Mouse (Mus musculus) stomach, embryonic 14.5 days (tissue): ENCODE measurements around the gene Tbxas1. TPM values are rescaled to one million over a fixed set of nuclear protein-coding genes. Genes with fewer than 3 reads are reported as not detected.

Experiments used
- ATAC-seq: fragments of 200-750 bp; cut with Nextera tagmentation; 2 replicates; pipeline ENCODE4 v1.8.0; 2017; ENCODE audit warnings: low read depth, moderate TSS enrichment; ENCODE audit not compliant: insufficient number of reproducible peaks, insufficient read depth, low FRiP score
- H3K27ac ChIP-seq: fragments of 300-500 bp; sonication (generic); 2 replicates; pipeline ENCODE4 v1.5.1; 2014; ENCODE audit warnings: mild to moderate bottlenecking, low read length, moderate library complexity, mixed read lengths
- H3K27me3 ChIP-seq: fragments of 300-500 bp; sonication (generic); 2 replicates; pipeline ENCODE4 v1.6.1; 2014; ENCODE audit warnings: low read length, control low read depth, mixed read lengths; ENCODE audit not compliant: control insufficient read depth, insufficient read depth
- H3K36me3 ChIP-seq: fragments of 300-500 bp; sonication (generic); 2 replicates; pipeline ENCODE4 v1.6.1; 2014; ENCODE audit warnings: mild to moderate bottlenecking, control low read depth, low read length, moderate library complexity, mixed read lengths; ENCODE audit not compliant: control insufficient read depth, insufficient read depth
- H3K4me1 ChIP-seq: fragments of 300-500 bp; sonication (generic); 2 replicates; pipeline ENCODE4 v1.6.1; 2014; ENCODE audit warnings: low read length, control low read depth, mixed read lengths; ENCODE audit not compliant: control insufficient read depth, insufficient read depth
- H3K4me2 ChIP-seq: fragments of 300-500 bp; sonication (generic); replicated peaks from 2 replicates; pipeline ENCODE4 v1.6.1; 2014; ENCODE audit warnings: low read depth, low read length, control low read depth
- H3K4me3 ChIP-seq: fragments of 300-500 bp; sonication (generic); 2 replicates; pipeline ENCODE4 v1.5.1; 2014; ENCODE audit warnings: low read depth, low read length, control low read depth
- H3K9ac ChIP-seq: fragments of 300-500 bp; sonication (generic); replicated peaks from 2 replicates; pipeline ENCODE4 v1.6.1; 2014; ENCODE audit warnings: low read depth, mild to moderate bottlenecking, control low read depth, low read length, moderate library complexity, mixed read lengths
- H3K9me3 ChIP-seq: fragments of 300-500 bp; sonication (generic); 2 replicates; pipeline ENCODE4 v1.6.1; 2016; ENCODE audit warnings: low read depth, low read length, control low read depth; ENCODE audit not compliant: control insufficient read depth
- WGBS: fragments of 180-500 bp; shearing (Covaris S2); extraction: QIAGEN DNeasy Blood & Tissue Kit; methylation state at CpG from one replicate; pipeline ENCODE4 v1.1.7; 2014; 5-methylcytosine and 5-hydroxymethylcytosine counted together
- polyA plus RNA-seq: library from polyadenylated mRNA; unstranded; fragments of >200 nt; fragmentation: Nextera tagmentation; extraction: Ambion mirVana; gene quantifications from 2 replicates; pipeline ENCODE4 v1.2.1, GENCODE M21; 2014

The Tbxas1 gene
- polyA plus RNA-seq, 1 experiment from 2014 or later, result 3.3 TPM

GRCm38 (mm10) chr6:38950341-38950740 is 75.1 kb downstream of the Tbxas1 start:
- Histone ChIP-seq H3K4me2 (no peak overlapping the region), H3K9ac (no peak overlapping the region), H3K27ac (no peak overlapping the region; the same call in 1 of the 2 replicates), H3K36me3 (no peaks in the 10 kb centered on the region), H3K4me3 (no peak overlapping the region), H3K27me3 (no peaks in the 10 kb centered on the region), H3K4me1 (peaks cover 8% of the 10 kb centered on the region; the same call in 1 of the 2 replicates), H3K9me3 (no peaks in the 10 kb centered on the region)
- 20% methylated on average over 4 of the region's 4 CpGs for WGBS
- no peak for ATAC-seq

- no peak overlapping the region for H3K27ac ChIP-seq
- H3K9ac ChIP-seq, result no peak overlapping the region
- peaks cover 8% of the 10 kb centered on the region; the same call in 1 of the 2 replicates for H3K4me1 ChIP-seq
- ATAC-seq, result no peak
- H3K4me2 ChIP-seq, result no peak overlapping the region
- no peaks in the 10 kb centered on the region for H3K9me3 ChIP-seq
- H3K36me3 ChIP-seq, result no peaks in the 10 kb centered on the region
- H3K4me3 ChIP-seq, result no peak overlapping the region
- WGBS, result 41% methylated on average over 3 of the region's 3 CpGs
- H3K27me3 ChIP-seq, result no peaks in the 10 kb centered on the region
Measured at GRCm38 (mm10) chr6:38950838-38951237, 75.6 kb downstream of the Tbxas1 start.

GRCm38 (mm10) chr6:38956641-38957040 is 81.4 kb downstream of the Tbxas1 start:
- Histone ChIP-seq H3K27me3 (no peaks in the 10 kb centered on the region), H3K4me1 (peaks cover 7% of the 10 kb centered on the region; the same call in 1 of the 2 replicates), H3K4me2 (no peak overlapping the region), H3K36me3 (no peaks in the 10 kb centered on the region), H3K9me3 (no peaks in the 10 kb centered on the region), H3K27ac (no peak overlapping the region), H3K4me3 (no peak overlapping the region), H3K9ac (no peak overlapping the region)
- no peak for ATAC-seq
- WGBS, result 57% methylated on average over 2 of the region's 2 CpGs

GRCm38 (mm10) chr6:38957246-38957645 is 82.0 kb downstream of the Tbxas1 start:
- H3K27me3 ChIP-seq, result no peaks in the 10 kb centered on the region
- ATAC-seq, result no peak
- peaks cover 7% of the 10 kb centered on the region; the same call in 1 of the 2 replicates for H3K4me1 ChIP-seq
- H3K27ac ChIP-seq, result no peak overlapping the region
- no peak overlapping the region for H3K9ac ChIP-seq
- no peaks in the 10 kb centered on the region for H3K9me3 ChIP-seq
- H3K36me3 ChIP-seq, result no peaks in the 10 kb centered on the region
- no peak overlapping the region for H3K4me2 ChIP-seq
- H3K4me3 ChIP-seq, result no peak overlapping the region
- 74% methylated on average over 5 of the region's 5 CpGs for WGBS

GRCm38 (mm10) chr6:38959502-38959901 is 84.3 kb downstream of the Tbxas1 start:
- no peak overlapping the region for H3K4me2 ChIP-seq
- no peak for ATAC-seq
- no peak overlapping the region for H3K4me3 ChIP-seq
- H3K27me3 ChIP-seq, result no peaks in the 10 kb centered on the region
- no peaks in the 10 kb centered on the region for H3K9me3 ChIP-seq
- no peaks in the 10 kb centered on the region for H3K36me3 ChIP-seq
- peaks cover 7% of the 10 kb centered on the region; the same call in 1 of the 2 replicates for H3K4me1 ChIP-seq
- WGBS, result 77% methylated on average over 9 of the region's 9 CpGs
- H3K27ac ChIP-seq, result no peak overlapping the region
- no peak overlapping the region for H3K9ac ChIP-seq

GRCm38 (mm10) chr6:38960367-38960766 is 85.2 kb downstream of the Tbxas1 start:
- Histone ChIP-seq H3K27me3 (no peaks in the 10 kb centered on the region), H3K9ac (no peak overlapping the region), H3K4me3 (no peak overlapping the region), H3K9me3 (no peaks in the 10 kb centered on the region), H3K4me2 (no peak overlapping the region), H3K36me3 (no peaks in the 10 kb centered on the region), H3K4me1 (peaks cover 7% of the 10 kb centered on the region; the same call in 1 of the 2 replicates), H3K27ac (no peak overlapping the region)
- no peak for ATAC-seq
- 86% methylated on average over 3 of the region's 3 CpGs for WGBS

GRCm38 (mm10) chr6:38960791-38961426 is 85.7 kb downstream of the Tbxas1 start:
- ATAC-seq, result no peak
- WGBS, result 57% methylated on average over 12 of the region's 12 CpGs
- H3K4me3 ChIP-seq, result no peak overlapping the region
- H3K27me3 ChIP-seq, result no peaks in the 10 kb centered on the region
- H3K9ac ChIP-seq, result no peak overlapping the region
- no peak overlapping the region for H3K4me2 ChIP-seq
- H3K27ac ChIP-seq, result no peak overlapping the region
- H3K4me1 ChIP-seq, result peaks cover 7% of the 10 kb centered on the region; the same call in 1 of the 2 replicates
- H3K36me3 ChIP-seq, result no peaks in the 10 kb centered on the region
- no peaks in the 10 kb centered on the region for H3K9me3 ChIP-seq

GRCm38 (mm10) chr6:38961427-38962033 is 86.3 kb downstream of the Tbxas1 start:
- WGBS, result 31% methylated on average over 8 of the region's 8 CpGs
- Histone ChIP-seq H3K36me3 (no peaks in the 10 kb centered on the region), H3K4me1 (peaks cover 7% of the 10 kb centered on the region; the same call in 1 of the 2 replicates), H3K27me3 (no peaks in the 10 kb centered on the region), H3K4me2 (no peak overlapping the region), H3K9ac (no peak overlapping the region), H3K4me3 (no peak overlapping the region), H3K9me3 (no peaks in the 10 kb centered on the region), H3K27ac (no peak overlapping the region)
- no peak for ATAC-seq
